9 mouse cellular contexts compared by ENCODE assay signal in genomic region chr8:13538821-13539220, GRCm38 (mm10). TPM values are rescaled to one million over a fixed set of nuclear protein-coding genes. Genes with fewer than 3 reads are reported as not detected.
DNase-seq lines count a peak whose midpoint lies in the region; ATAC-seq lines count a peak whose summit lies in the region.
"Had no signal": no experiment of that assay in that cellular context is flagged by ENCODE, and none has a peak within 500 bp of the region (broad histone marks: within the 10 kb centered on the region; RNA-seq: fewer than 3 reads in every experiment).

No protein-coding gene starts in this region.

- peak; percentile 87 for ATAC-seq in frontal cortex, adult (ENCODE audit: low TSS enrichment)
- ATAC-seq in megakaryocyte-erythroid progenitor cell, adult 5-6 weeks (replicated peaks; ENCODE audit: low FRiP score, low TSS enrichment, poor library complexity, severe bottlenecking), result no peak

- DNase-seq in frontal cortex, postnatal 25 days (ENCODE audit: low spot score in 2 of 2), result no peak
- peak; percentile 42 for DNase-seq in 3T3-L1 (ENCODE audit: low read depth, low spot score)
- peak; percentile 51 to 61 for DNase-seq in frontal cortex, postnatal 10 days (ENCODE audit: low spot score in 2 of 2)
- peak; percentile 44 for DNase-seq in kidney, postnatal 14 days
- DNase-seq in lung, postnatal 10 days, result peak; percentile 91
- no peak for DNase-seq in adrenal gland, postnatal 25 days

RNA-seq across cellular contexts. Expression of gene 1700029H14Rik, which starts 23.4 kb away (rescaled TPM):
- total RNA-seq in megakaryocyte-erythroid progenitor cell, adult 5-6 weeks (2014; fragmentation: Nextera tagmentation), result not detected in 2 replicates
- total RNA-seq in megakaryocyte-erythroid progenitor cell, adult 5-6 weeks (2017), result not detected in 2 replicates
- not detected in 2 replicates for total RNA-seq in adrenal gland, postnatal 25 days (2021)

RNA-seq across cellular contexts. Expression of gene Gas6, which starts 44.5 kb away (rescaled TPM):
- not detected in 2 replicates for total RNA-seq in megakaryocyte-erythroid progenitor cell, adult 5-6 weeks (2014; fragmentation: Nextera tagmentation)
- total RNA-seq in megakaryocyte-erythroid progenitor cell, adult 5-6 weeks (2017), result 1.3 TPM in 1 of 2 replicates, not detected in the other
- total RNA-seq in adrenal gland, postnatal 25 days (2021), result 99.3 and 166 TPM in 2 replicates
- total RNA-seq: G1E had no signal

Comparison
In these comparisons a context has a peak if more than half of its experiments do, and no peak if none do; other contexts are left out.
1. DNase-seq: peak in 3T3-L1 (single experiment), frontal cortex, postnatal 10 days (2 of 2), kidney, postnatal 14 days (single experiment) and lung, postnatal 10 days (single experiment); none in frontal cortex, postnatal 25 days (0 of 2) and adrenal gland, postnatal 25 days (single experiment).
2. RNA of gene Gas6, which starts 44.5 kb away (total RNA-seq): 99.3 to 166 TPM in adrenal gland, postnatal 25 days; 1.3 TPM in megakaryocyte-erythroid progenitor cell, adult 5-6 weeks; every median in the first group is over 10 times any median in the second.